Mouse (Mus musculus): Measurements from ENCODE around the gene Atp8b2. TPM values are rescaled to one million over a fixed set of nuclear protein-coding genes. Genes with fewer than 3 reads are reported as not detected.

The Atp8b2 gene
- polyA plus RNA-seq, 1 experiment from 2014 or later = 12.9 TPM

GRCm38 (mm10) chr3:89912543-89913391 is 50.5 kb downstream of the Atp8b2 start, which contains the start of gene Il6ra:
Gene Il6ra, minus strand, starts transcription at chr3:89913196.
- peak; percentile 70 for DNase-seq (ENCODE audit: low spot score)
- Histone ChIP-seq H3K36me3 (replicated peaks; ENCODE audit: control insufficient read depth, insufficient read depth) (no peaks in the 10 kb centered on the region), H3K4me2 (replicated peaks) (peak within 1 kb of the TSS; percentile 97), H3K4me1 (replicated peaks; ENCODE audit: control insufficient read depth, insufficient read depth, low read length) (peaks cover 5% of the 10 kb centered on the region; the same call in 1 of the 2 replicates), H3K9ac (peak within 1 kb of the TSS; percentile 59), H3K4me3 (replicated peaks; ENCODE audit: low read length) (peak within 1 kb of the TSS; percentile 52), H3K27me3 (ENCODE audit: control insufficient read depth, insufficient read depth, low read length) (peaks cover 32% of the 10 kb centered on the region), H3K27ac (no peak within 1 kb of the TSS), H3K9me3 (ENCODE audit: control insufficient read depth, low read length) (no peaks in the 10 kb centered on the region)
- peak; percentile 57 for ATAC-seq (ENCODE audit: low FRiP score)
- under 1% methylated on average over 75 of the region's 75 CpGs for WGBS

- WGBS = 33% methylated on average over 6 of the region's 6 CpGs
- H3K27me3 ChIP-seq (ENCODE audit: control insufficient read depth, insufficient read depth, low read length) = peaks cover 32% of the 10 kb centered on the region
- DNase-seq (ENCODE audit: low spot score) (no peak), ATAC-seq (ENCODE audit: low FRiP score) (peak; percentile 47; the same call in 1 of the 2 replicates)
- peak overlapping the region; percentile 97; the same call in 1 of the 2 replicates for H3K4me2 ChIP-seq (replicated peaks)
- peaks cover 5% of the 10 kb centered on the region; the same call in 1 of the 2 replicates for H3K4me1 ChIP-seq (replicated peaks; ENCODE audit: control insufficient read depth, insufficient read depth, low read length)
- no peak overlapping the region for H3K27ac ChIP-seq
- no peaks in the 10 kb centered on the region for H3K36me3 ChIP-seq (replicated peaks; ENCODE audit: control insufficient read depth, insufficient read depth)
- H3K9ac ChIP-seq = no peak overlapping the region
- peak overlapping the region; percentile 52 for H3K4me3 ChIP-seq (replicated peaks; ENCODE audit: low read length)
- no peaks in the 10 kb centered on the region for H3K9me3 ChIP-seq (ENCODE audit: control insufficient read depth, low read length)
Measured at GRCm38 (mm10) chr3:89912108-89912542, 51.2 kb downstream of the Atp8b2 start.

- peaks cover 32% of the 10 kb centered on the region for H3K27me3 ChIP-seq (ENCODE audit: control insufficient read depth, insufficient read depth, low read length)
- H3K9ac ChIP-seq = no peak overlapping the region
- no peak overlapping the region for H3K4me2 ChIP-seq (replicated peaks)
- no peak for DNase-seq (ENCODE audit: low spot score)
- 83% methylated on average over 3 of the region's 3 CpGs for WGBS
- H3K27ac ChIP-seq = no peak overlapping the region
- no peak for ATAC-seq (ENCODE audit: low FRiP score)
- H3K9me3 ChIP-seq (ENCODE audit: control insufficient read depth, low read length) = no peaks in the 10 kb centered on the region
- no peaks in the 10 kb centered on the region for H3K36me3 ChIP-seq (replicated peaks; ENCODE audit: control insufficient read depth, insufficient read depth)
- peaks cover 5% of the 10 kb centered on the region; the same call in 1 of the 2 replicates for H3K4me1 ChIP-seq (replicated peaks; ENCODE audit: control insufficient read depth, insufficient read depth, low read length)
- no peak overlapping the region for H3K4me3 ChIP-seq (replicated peaks; ENCODE audit: low read length)
Measured at GRCm38 (mm10) chr3:89911207-89911606, 52.1 kb downstream of the Atp8b2 start.

DNA sequence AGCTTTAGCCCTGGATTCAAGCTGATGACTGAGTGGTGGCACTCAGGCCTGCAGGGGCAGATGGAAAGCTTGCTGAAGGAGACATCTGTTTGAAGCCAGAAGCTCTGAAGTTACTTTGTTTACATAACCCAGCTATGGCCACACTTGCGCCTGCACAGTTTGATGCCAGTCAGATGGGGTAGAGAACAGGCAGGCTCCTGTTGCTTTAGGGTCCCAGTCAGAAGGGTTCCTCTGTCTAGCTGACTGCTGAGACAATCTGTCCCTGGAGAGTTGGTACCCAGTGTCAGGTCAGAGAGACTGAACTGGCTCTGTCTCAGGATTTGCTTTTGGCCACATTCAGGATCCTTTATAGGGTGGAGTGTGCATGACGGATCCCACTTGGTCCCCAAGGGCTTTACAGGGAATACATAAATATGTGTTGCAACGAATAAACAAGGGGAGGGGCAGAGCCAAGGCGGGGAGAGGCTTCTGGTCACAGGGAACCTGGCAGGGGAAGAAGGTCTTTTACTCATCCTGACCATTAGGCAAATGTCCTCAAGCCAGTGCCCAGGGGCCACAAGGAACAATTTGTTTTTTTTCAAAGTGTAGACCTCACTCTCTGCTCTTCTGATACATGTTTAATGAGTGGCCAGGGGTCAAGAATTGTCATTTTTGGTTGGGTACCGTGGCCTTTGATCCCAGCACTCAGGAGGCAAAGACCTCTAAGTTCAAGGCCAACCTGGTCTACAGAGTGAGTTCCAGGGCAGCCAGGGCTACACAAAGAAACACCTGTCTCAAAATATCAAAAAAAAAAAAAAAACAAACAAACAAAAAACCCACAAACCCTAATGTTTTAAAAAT is 53.4 kb downstream of the Atp8b2 start:
- Histone ChIP-seq H3K4me1 (replicated peaks; ENCODE audit: control insufficient read depth, insufficient read depth, low read length) (peaks cover 5% of the 10 kb centered on the region; the same call in 1 of the 2 replicates), H3K9ac (no peak overlapping the region), H3K27me3 (ENCODE audit: control insufficient read depth, insufficient read depth, low read length) (peaks cover 32% of the 10 kb centered on the region), H3K36me3 (replicated peaks; ENCODE audit: control insufficient read depth, insufficient read depth) (no peaks in the 10 kb centered on the region), H3K4me3 (replicated peaks; ENCODE audit: low read length) (no peak overlapping the region), H3K27ac (no peak overlapping the region), H3K4me2 (replicated peaks) (no peak overlapping the region), H3K9me3 (ENCODE audit: control insufficient read depth, low read length) (no peaks in the 10 kb centered on the region)
- 59% methylated on average over 5 of the region's 5 CpGs for WGBS
- DNase-seq (ENCODE audit: low spot score) (no peak), ATAC-seq (ENCODE audit: low FRiP score) (no peak)

- Histone ChIP-seq H3K9me3 (ENCODE audit: control insufficient read depth, low read length) (no peaks in the 10 kb centered on the region), H3K4me1 (replicated peaks; ENCODE audit: control insufficient read depth, insufficient read depth, low read length) (peaks cover 5% of the 10 kb centered on the region; the same call in 1 of the 2 replicates), H3K36me3 (replicated peaks; ENCODE audit: control insufficient read depth, insufficient read depth) (no peaks in the 10 kb centered on the region), H3K4me3 (replicated peaks; ENCODE audit: low read length) (no peak overlapping the region), H3K27me3 (ENCODE audit: control insufficient read depth, insufficient read depth, low read length) (peaks cover 21% of the 10 kb centered on the region), H3K27ac (no peak overlapping the region), H3K9ac (no peak overlapping the region), H3K4me2 (replicated peaks) (no peak overlapping the region)
- ATAC-seq (ENCODE audit: low FRiP score) (no peak), DNase-seq (ENCODE audit: low spot score) (no peak)
- 90% methylated on average over 6 of the region's 6 CpGs for WGBS
Measured at GRCm38 (mm10) chr3:89908836-89909235, 54.5 kb downstream of the Atp8b2 start.

DNA sequence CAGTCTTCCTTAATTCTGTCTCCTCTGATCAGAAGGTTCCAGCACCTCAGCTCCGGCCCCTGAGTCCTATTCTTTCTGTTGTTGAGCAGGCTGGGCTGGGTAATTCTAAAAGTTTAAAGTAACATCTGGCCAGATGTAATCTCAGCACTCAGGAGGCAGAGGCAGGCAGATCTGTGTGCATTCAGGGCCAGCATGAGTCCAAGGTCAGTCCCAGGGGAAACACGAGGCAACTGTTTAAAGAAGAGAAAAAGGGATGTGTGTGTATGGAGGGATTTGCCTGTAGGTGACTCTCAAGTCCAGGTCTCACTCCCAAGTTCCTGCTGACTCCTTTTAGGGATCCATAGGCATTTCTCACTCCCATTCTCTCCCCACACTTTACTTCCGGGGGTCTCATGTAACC is 55.5 kb downstream of the Atp8b2 start:
- no peak overlapping the region for H3K4me2 ChIP-seq (replicated peaks)
- no peaks in the 10 kb centered on the region for H3K9me3 ChIP-seq (ENCODE audit: control insufficient read depth, low read length)
- H3K27ac ChIP-seq = no peak overlapping the region
- WGBS = 85% methylated on average over 3 of the region's 3 CpGs
- no peaks in the 10 kb centered on the region for H3K36me3 ChIP-seq (replicated peaks; ENCODE audit: control insufficient read depth, insufficient read depth)
- no peak overlapping the region for H3K9ac ChIP-seq
- H3K4me3 ChIP-seq (replicated peaks; ENCODE audit: low read length) = no peak overlapping the region
- ATAC-seq (ENCODE audit: low FRiP score) = no peak
- DNase-seq (ENCODE audit: low spot score) = no peak
- H3K27me3 ChIP-seq (ENCODE audit: control insufficient read depth, insufficient read depth, low read length) = peaks cover 16% of the 10 kb centered on the region
- 0 out of 2 replicates have a peak, but pooled peaks cover 5% of the 10 kb centered on the region for H3K4me1 ChIP-seq (replicated peaks; ENCODE audit: control insufficient read depth, insufficient read depth, low read length)

- Histone ChIP-seq H3K9me3 (ENCODE audit: control insufficient read depth, low read length) (no peaks in the 10 kb centered on the region), H3K36me3 (replicated peaks; ENCODE audit: control insufficient read depth, insufficient read depth) (no peaks in the 10 kb centered on the region), H3K4me1 (replicated peaks; ENCODE audit: control insufficient read depth, insufficient read depth, low read length) (no peaks in the 10 kb centered on the region), H3K9ac (no peak overlapping the region), H3K27ac (no peak overlapping the region), H3K27me3 (ENCODE audit: control insufficient read depth, insufficient read depth, low read length) (no peaks in the 10 kb centered on the region), H3K4me2 (replicated peaks) (no peak overlapping the region), H3K4me3 (replicated peaks; ENCODE audit: low read length) (no peak overlapping the region)
- ATAC-seq (ENCODE audit: low FRiP score) (no peak), DNase-seq (ENCODE audit: low spot score) (no peak)
- 70% methylated on average over 8 of the region's 8 CpGs for WGBS
Measured at GRCm38 (mm10) chr3:89899511-89899908, 63.8 kb downstream of the Atp8b2 start.

DNA sequence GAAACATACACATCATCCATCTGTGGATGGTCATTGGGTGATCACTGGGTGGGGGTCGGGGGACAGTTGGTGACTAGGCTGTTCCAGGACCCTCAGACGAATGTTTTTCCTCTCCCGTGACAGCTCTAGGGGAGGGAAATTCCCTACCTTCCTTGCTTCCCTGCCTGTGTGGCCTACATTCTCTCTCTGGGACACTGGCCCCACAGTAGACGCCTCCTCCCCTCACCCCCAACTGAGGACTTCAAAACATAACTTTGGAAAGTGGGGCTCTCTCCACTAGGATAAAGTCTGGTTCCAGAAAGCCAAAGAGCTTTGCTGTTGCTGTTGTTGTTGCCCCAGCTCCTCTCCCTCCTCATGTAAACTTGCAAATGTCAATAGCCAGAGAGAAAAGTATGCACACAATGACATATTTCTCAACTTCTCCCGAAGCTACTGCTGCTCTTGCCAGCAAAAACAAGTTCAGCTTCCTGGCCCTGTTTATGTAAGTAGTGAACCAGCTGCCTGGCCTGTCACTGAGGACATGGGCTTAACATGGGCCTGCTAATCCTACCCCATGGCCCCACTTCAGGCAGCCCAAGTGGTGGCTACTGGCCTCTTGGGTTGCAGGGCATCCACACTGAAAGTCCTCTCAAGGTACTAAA is 64.3 kb downstream of the Atp8b2 start:
- H3K27me3 ChIP-seq (ENCODE audit: control insufficient read depth, insufficient read depth, low read length) = no peaks in the 10 kb centered on the region
- H3K27ac ChIP-seq = no peak overlapping the region
- ATAC-seq (ENCODE audit: low FRiP score) = no peak
- no peak overlapping the region for H3K4me2 ChIP-seq (replicated peaks)
- H3K4me1 ChIP-seq (replicated peaks; ENCODE audit: control insufficient read depth, insufficient read depth, low read length) = no peaks in the 10 kb centered on the region
- no peak overlapping the region for H3K4me3 ChIP-seq (replicated peaks; ENCODE audit: low read length)
- no peaks in the 10 kb centered on the region for H3K9me3 ChIP-seq (ENCODE audit: control insufficient read depth, low read length)
- no peak overlapping the region for H3K9ac ChIP-seq
- no peaks in the 10 kb centered on the region for H3K36me3 ChIP-seq (replicated peaks; ENCODE audit: control insufficient read depth, insufficient read depth)
- 66% methylated on average over 5 of the region's 5 CpGs for WGBS
- DNase-seq (ENCODE audit: low spot score) = no peak

GRCm38 (mm10) chr3:89898011-89898410 is 65.3 kb downstream of the Atp8b2 start:
- Histone ChIP-seq H3K4me1 (replicated peaks; ENCODE audit: control insufficient read depth, insufficient read depth, low read length) (no peaks in the 10 kb centered on the region), H3K36me3 (replicated peaks; ENCODE audit: control insufficient read depth, insufficient read depth) (no peaks in the 10 kb centered on the region), H3K27ac (no peak overlapping the region), H3K9me3 (ENCODE audit: control insufficient read depth, low read length) (no peaks in the 10 kb centered on the region), H3K4me2 (replicated peaks) (no peak overlapping the region), H3K4me3 (replicated peaks; ENCODE audit: low read length) (no peak overlapping the region), H3K27me3 (ENCODE audit: control insufficient read depth, insufficient read depth, low read length) (no peaks in the 10 kb centered on the region), H3K9ac (no peak overlapping the region)
- WGBS = 77% methylated on average over 10 of the region's 10 CpGs
- no peak for ATAC-seq (ENCODE audit: low FRiP score)
- DNase-seq (ENCODE audit: low spot score) = no peak
